Mouse (Mus musculus): Measurements from ENCODE around the gene Slc35f3.

The Slc35f3 gene

GRCm38 (mm10) chr8:126404550-126404949 is 106.2 kb downstream of the Slc35f3 start:
- DNase-seq (ENCODE audit: low read depth, low spot score), result peak; percentile 48

DNA sequence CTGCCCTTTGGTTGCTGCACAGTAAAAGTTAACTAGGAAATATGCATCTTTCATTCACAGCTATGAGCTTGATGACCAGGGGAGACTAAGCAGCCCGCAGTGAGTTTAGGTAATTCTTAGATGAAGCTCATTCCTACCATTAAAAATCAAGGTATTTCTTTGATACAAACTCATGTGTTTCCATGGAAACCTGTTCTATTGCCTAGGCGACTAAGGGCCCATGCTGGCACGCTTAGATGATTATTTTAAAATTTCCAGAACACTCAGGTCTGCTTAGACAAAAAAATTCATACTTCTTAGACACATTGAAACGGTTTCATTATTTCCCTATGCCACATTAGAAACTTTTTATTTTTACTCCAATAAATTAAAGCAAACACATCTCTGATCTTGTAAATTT is 106.7 kb downstream of the Slc35f3 start:
- DNase-seq (ENCODE audit: low read depth, low spot score), result no peak

DNA sequence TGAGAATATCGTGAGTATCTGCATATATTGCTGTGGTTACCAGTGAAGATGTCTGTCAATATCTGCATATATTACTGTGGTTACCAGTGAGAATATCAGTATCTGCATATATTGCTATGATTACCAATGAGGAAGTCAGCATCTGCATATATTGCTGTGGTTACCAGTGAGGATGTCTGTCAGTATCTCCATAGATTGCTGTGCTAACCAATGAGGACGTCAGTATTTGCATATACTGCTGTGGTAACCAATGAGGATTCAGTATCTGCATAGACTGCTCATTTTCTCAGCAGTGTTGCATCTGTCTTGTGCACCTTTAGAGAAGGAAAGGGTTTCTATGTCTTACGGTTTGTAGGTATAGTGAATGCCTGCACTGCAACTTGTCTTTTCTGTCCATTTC is 122.5 kb downstream of the Slc35f3 start:
- peak; percentile 13 for DNase-seq (ENCODE audit: low read depth, low spot score)

GRCm38 (mm10) chr8:126422174-126422919 is 124.0 kb downstream of the Slc35f3 start, which contains the start of gene Coa6:
Gene Coa6 (plus strand): TSS chr8:126422515.
- peak; percentile 96 for DNase-seq (ENCODE audit: low read depth, low spot score)

DNA sequence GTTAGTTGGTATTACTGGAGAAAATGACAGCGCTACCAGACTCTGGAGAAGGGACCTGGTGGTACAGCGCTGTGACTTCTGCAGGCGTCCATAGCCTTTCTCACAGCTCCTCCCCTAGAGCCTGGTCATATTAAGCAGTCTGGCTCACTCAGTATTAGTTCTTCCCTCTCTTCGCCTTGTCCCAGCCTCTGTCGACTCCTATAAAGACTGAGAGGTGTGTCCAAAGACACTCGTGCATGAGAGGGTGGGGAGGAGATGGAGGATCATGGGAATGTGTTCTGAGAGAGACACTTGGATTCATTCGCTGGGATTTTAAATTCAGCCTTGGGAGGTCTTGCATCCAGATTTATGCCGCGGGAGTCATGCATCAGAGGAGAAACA is 124.6 kb downstream of the Slc35f3 start:
- DNase-seq (ENCODE audit: low read depth, low spot score), result peak; percentile 65

DNA sequence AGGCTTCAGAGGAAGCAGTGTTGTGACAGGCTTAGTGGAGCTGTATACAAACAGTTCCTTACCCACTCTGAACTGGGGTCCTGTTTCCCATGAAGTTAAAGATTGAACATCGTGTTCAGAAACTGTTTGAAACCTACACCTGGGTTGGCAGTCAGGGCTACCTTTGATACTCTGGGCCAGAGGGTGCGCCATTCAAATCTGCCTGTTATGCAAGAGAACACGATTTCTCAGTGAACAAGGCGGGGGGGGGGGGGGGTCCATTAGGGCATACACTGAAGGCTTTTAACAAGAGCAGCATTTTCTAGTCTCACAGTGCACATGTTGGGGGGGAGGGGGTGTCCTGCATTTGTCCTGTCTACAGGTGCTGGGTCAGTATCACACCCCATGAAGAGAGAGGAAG is 125.8 kb downstream of the Slc35f3 start:
- DNase-seq (ENCODE audit: low read depth, low spot score), result no peak

DNA sequence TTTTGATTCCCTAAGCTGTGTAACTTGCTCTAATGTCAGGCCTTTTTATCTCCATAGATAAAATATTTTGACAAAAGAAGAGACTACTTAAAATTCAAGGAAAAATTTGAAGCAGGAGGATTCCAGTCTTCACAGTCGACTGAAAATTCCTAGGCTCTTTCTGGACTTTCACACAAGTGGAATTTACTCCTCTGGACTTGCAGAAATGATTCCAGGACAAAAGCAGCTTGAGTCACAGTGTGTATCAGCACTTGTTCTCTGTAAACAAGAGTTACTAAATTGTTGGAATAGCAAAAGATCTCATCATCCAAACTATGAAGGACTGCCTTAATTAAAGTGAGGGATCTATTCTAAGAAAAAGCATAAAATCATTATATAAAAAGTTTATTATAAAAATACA is 126.6 kb downstream of the Slc35f3 start:
- DNase-seq (ENCODE audit: low read depth, low spot score), result no peak

DNA sequence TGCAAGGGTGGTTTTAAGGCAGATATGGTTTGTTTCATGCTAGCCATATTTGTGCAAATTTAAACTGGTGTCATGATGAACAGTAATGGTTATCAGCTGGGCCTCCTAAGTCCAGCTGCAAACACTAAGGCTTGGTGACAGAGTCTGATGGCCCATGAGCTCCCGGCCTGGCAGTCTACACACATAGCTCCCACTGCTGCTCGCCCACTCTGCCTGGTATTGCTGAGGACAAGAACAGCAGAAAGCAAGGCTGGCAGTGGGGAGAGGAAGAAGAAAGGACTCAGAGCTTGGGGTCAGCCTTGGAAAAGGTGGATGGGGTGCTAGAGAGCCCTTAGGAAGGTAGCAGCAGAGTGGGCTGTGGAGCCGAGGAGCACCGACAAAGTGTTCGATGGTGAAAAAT is 131.3 kb downstream of the Slc35f3 start:
- DNase-seq (ENCODE audit: low read depth, low spot score), result no peak

GRCm38 (mm10) chr8:126433827-126434226 is 135.5 kb downstream of the Slc35f3 start:
- DNase-seq (ENCODE audit: low read depth, low spot score), result no peak

GRCm38 (mm10) chr8:126438937-126439336 is 140.6 kb downstream of the Slc35f3 start:
- no peak for DNase-seq (ENCODE audit: low read depth, low spot score)

All from R1 (cell line).